ENCODE assay signal across 16 mouse cellular contexts in genomic region chr10:26949667-26950066, GRCm38 (mm10).
DNase-seq lines count a peak whose midpoint lies in the region; ATAC-seq and TF ChIP-seq lines count a peak whose summit lies in the region.
"Had no signal": no experiment of that assay in that cellular context is flagged by ENCODE, and none has a peak within 500 bp of the region (broad histone marks: within the 10 kb centered on the region; RNA-seq: fewer than 3 reads in every experiment).

No protein-coding gene starts in this region.

- H3K4me2 ChIP-seq in hindbrain, embryonic 14.5 days (replicated peaks), result no peak overlapping the region
- H3K4me2 ChIP-seq in hindbrain, embryonic 13.5 days, result no peak overlapping the region
- peak overlapping the region; percentile 56 for H3K4me2 ChIP-seq in liver, postnatal 0 days (ENCODE audit: low read depth, low read length)
- H3K4me2 ChIP-seq: heart, embryonic 13.5 days; hindbrain, embryonic 15.5 days; kidney, embryonic 15.5 days; limb, embryonic 12.5 days had no signal

- H3K4me3 ChIP-seq in hindbrain, embryonic 14.5 days (replicated peaks; ENCODE audit: low read length), result no peak overlapping the region
- no peak overlapping the region for H3K4me3 ChIP-seq in hindbrain, embryonic 13.5 days
- H3K4me3 ChIP-seq in MEL (ENCODE audit: control insufficient read depth in 1 of 2, insufficient read depth in 1 of 2, low read depth in 2 of 2, low read length in 2 of 2), result peak overlapping the region; percentile 61 to 72
- no peak overlapping the region for H3K4me3 ChIP-seq in liver, postnatal 0 days (ENCODE audit: low read depth, low read length)
- H3K4me3 ChIP-seq: embryonic facial prominence, embryonic 10.5 days; gastrocnemius, adult 2 months; heart, embryonic 13.5 days; hindbrain, embryonic 15.5 days; kidney, embryonic 15.5 days; limb, embryonic 12.5 days had no signal

- peak; percentile 27 for TF ChIP-seq RAD21 in MEL (IDR thresholded peaks at IDR 0.05; ENCODE audit: low read depth, low read length)

- ATAC-seq in hindbrain, embryonic 14.5 days (ENCODE audit: low FRiP score), result 0 out of 2 replicates have a peak, but pooled peaks have one; percentile 31
- ATAC-seq in hindbrain, embryonic 13.5 days (ENCODE audit: low FRiP score), result no peak
- ATAC-seq in common myeloid progenitor, adult 5-6 weeks (replicated peaks; ENCODE audit: low read depth, poor library complexity, severe bottlenecking), result 0 out of 2 replicates have a peak, but pooled peaks have one; percentile 32
- ATAC-seq in liver, postnatal 0 days, result peak; percentile 29; the same call in 1 of the 2 replicates

- no peak for TF ChIP-seq EP300 in MEL (IDR thresholded peaks at IDR 0.05; ENCODE audit: low read depth in 1 of 2, low read length in 2 of 2)
- no peak for TF ChIP-seq EP300 in liver, postnatal 0 days (IDR thresholded peaks at IDR 0.05; ENCODE audit: low read depth)

- H3K9me3 ChIP-seq in hindbrain, embryonic 14.5 days (ENCODE audit: control insufficient read depth, low read length), result no peaks in the 10 kb centered on the region
- no peaks in the 10 kb centered on the region for H3K9me3 ChIP-seq in hindbrain, embryonic 13.5 days
- H3K9me3 ChIP-seq in MEL (replicated peaks; ENCODE audit: insufficient read depth, low read length), result no peaks in the 10 kb centered on the region
- no peaks in the 10 kb centered on the region for H3K9me3 ChIP-seq in liver, postnatal 0 days (ENCODE audit: low read length)
- H3K9me3 ChIP-seq: embryonic facial prominence, embryonic 10.5 days; heart, embryonic 13.5 days; hindbrain, embryonic 15.5 days; kidney, embryonic 15.5 days; limb, embryonic 12.5 days had no signal

- DNase-seq in hindbrain, embryonic 14.5 days (ENCODE audit: low spot score), result no peak
- DNase-seq in MEL (ENCODE audit: low read depth, low spot score), result peak; percentile 52
- DNase-seq in liver, postnatal 0 days, result no peak
- no peak for DNase-seq in Muller cell, postnatal 12 days (ENCODE audit: inconsistent ontology term)
- no peak for DNase-seq in spleen, postnatal 14 days (ENCODE audit: low spot score in 2 of 2)
- DNase-seq: cerebellum, adult 2 months; gastrocnemius, adult 2 months; lung, postnatal 14 days; midbrain, embryonic 14.5 days had no signal

- H3K4me1 ChIP-seq in hindbrain, embryonic 14.5 days (replicated peaks; ENCODE audit: control insufficient read depth, insufficient read depth, low read length), result no peaks in the 10 kb centered on the region
- no peaks in the 10 kb centered on the region for H3K4me1 ChIP-seq in hindbrain, embryonic 13.5 days (replicated peaks)
- H3K4me1 ChIP-seq in MEL (ENCODE audit: control insufficient read depth in 1 of 2, insufficient read depth in 2 of 2, low read length in 2 of 2), result peaks cover 0 to 5% of the 10 kb centered on the region in 2 experiments; a peak in 2 of 4 replicates
- H3K4me1 ChIP-seq in liver, postnatal 0 days (ENCODE audit: insufficient read depth), result no peaks in the 10 kb centered on the region
- H3K4me1 ChIP-seq: embryonic facial prominence, embryonic 10.5 days; hindbrain, embryonic 15.5 days; kidney, embryonic 15.5 days; limb, embryonic 12.5 days had no signal

- peak in 2 of 3 experiments; percentile 18 to 49; a peak in 3 of 6 replicates for TF ChIP-seq CTCF in MEL (IDR thresholded peaks at IDR 0.05 in 2 of 3, conservative IDR thresholded peaks at IDR 0.05 in 1 of 3; ENCODE audit: control insufficient read depth in 1 of 3, insufficient read depth in 1 of 3, low read depth in 2 of 3, low read length in 3 of 3, poor library complexity in 1 of 3, severe bottlenecking in 1 of 3)
- TF ChIP-seq CTCF in liver, postnatal 0 days (IDR thresholded peaks at IDR 0.05; ENCODE audit: low read depth), result peak; percentile 41

- no peak overlapping the region for H3K9ac ChIP-seq in hindbrain, embryonic 14.5 days
- no peak overlapping the region for H3K9ac ChIP-seq in hindbrain, embryonic 13.5 days
- peak overlapping the region; percentile 49 for H3K9ac ChIP-seq in MEL (ENCODE audit: control insufficient read depth, low read depth, low read length, poor library complexity, severe bottlenecking)
- H3K9ac ChIP-seq in liver, postnatal 0 days (replicated peaks), result no peak overlapping the region
- H3K9ac ChIP-seq: heart, embryonic 13.5 days; hindbrain, embryonic 15.5 days; kidney, embryonic 15.5 days; limb, embryonic 12.5 days had no signal

- WGBS in hindbrain, embryonic 14.5 days, result 78% methylated on average over 8 of the region's 8 CpGs
- 78% methylated on average over 8 of the region's 8 CpGs for WGBS in hindbrain, embryonic 13.5 days
- 63% methylated on average over 8 of the region's 8 CpGs for WGBS in liver, postnatal 0 days (ENCODE audit: insufficient replicate concordance)

- H3K79me2 ChIP-seq in MEL (ENCODE audit: control insufficient read depth, insufficient read depth, low read length, poor library complexity), result no peaks in the 10 kb centered on the region

- H3K27me3 ChIP-seq in hindbrain, embryonic 14.5 days (ENCODE audit: control insufficient read depth, insufficient read depth, low read length), result no peaks in the 10 kb centered on the region
- no peaks in the 10 kb centered on the region for H3K27me3 ChIP-seq in hindbrain, embryonic 13.5 days
- no peaks in the 10 kb centered on the region for H3K27me3 ChIP-seq in MEL (ENCODE audit: control insufficient read depth in 1 of 2, insufficient read depth in 2 of 2, low read length in 2 of 2)
- H3K27me3 ChIP-seq in liver, postnatal 0 days (ENCODE audit: insufficient read depth, low read length), result no peaks in the 10 kb centered on the region
- H3K27me3 ChIP-seq: heart, embryonic 13.5 days; hindbrain, embryonic 15.5 days; kidney, embryonic 15.5 days; limb, embryonic 12.5 days had no signal

- H3K36me3 ChIP-seq in hindbrain, embryonic 14.5 days (replicated peaks; ENCODE audit: control insufficient read depth, insufficient read depth), result no peaks in the 10 kb centered on the region
- H3K36me3 ChIP-seq in hindbrain, embryonic 13.5 days, result no peaks in the 10 kb centered on the region
- H3K36me3 ChIP-seq in MEL (ENCODE audit: control insufficient read depth in 1 of 2, insufficient read depth in 2 of 2, low read length in 2 of 2), result peaks cover 0 to 5% of the 10 kb centered on the region in 2 experiments; a peak in 2 of 4 replicates
- no peaks in the 10 kb centered on the region for H3K36me3 ChIP-seq in liver, postnatal 0 days (replicated peaks; ENCODE audit: insufficient read depth, low read length)
- H3K36me3 ChIP-seq: embryonic facial prominence, embryonic 10.5 days; heart, embryonic 13.5 days; hindbrain, embryonic 15.5 days; kidney, embryonic 15.5 days; limb, embryonic 12.5 days had no signal

- H3K27ac ChIP-seq in hindbrain, embryonic 14.5 days, result no peak overlapping the region
- no peak overlapping the region for H3K27ac ChIP-seq in hindbrain, embryonic 13.5 days
- H3K27ac ChIP-seq in MEL (ENCODE audit: control insufficient read depth, low read depth, low read length), result no peak overlapping the region
- no peak overlapping the region for H3K27ac ChIP-seq in liver, postnatal 0 days (ENCODE audit: low read depth)
- H3K27ac ChIP-seq: embryonic facial prominence, embryonic 10.5 days; gastrocnemius, adult 2 months; heart, embryonic 13.5 days; hindbrain, embryonic 15.5 days; kidney, embryonic 15.5 days; limb, embryonic 12.5 days had no signal

- TF ChIP-seq POLR2A in MEL (IDR thresholded peaks at IDR 0.05; ENCODE audit: control insufficient read depth in 1 of 2, insufficient read depth in 1 of 2, low read depth in 1 of 2, low read length in 2 of 2, poor library complexity in 1 of 2), result no peak

TF ChIP-seq in MEL, 35 proteins besides CTCF, POLR2A, EP300 and RAD21:
- TF ChIP-seq GABPA (IDR thresholded peaks at IDR 0.05; ENCODE audit: low read depth, low read length) (no peak), SIN3A (IDR thresholded peaks at IDR 0.05; ENCODE audit: low read length) (0 out of 2 replicates have a peak, but pooled peaks have one; percentile 6), SMC3 (IDR thresholded peaks at IDR 0.05; ENCODE audit: low read depth, low read length) (peak; percentile 19)

Comparison
In these comparisons a context has a peak if more than half of its experiments do, and no peak if none do; other contexts are left out.
1. H3K4me3 ChIP-seq: peak in MEL (2 of 2); none in hindbrain, embryonic 14.5 days (single experiment), hindbrain, embryonic 13.5 days (single experiment) and liver, postnatal 0 days (single experiment).